Mouse (Mus musculus): ENCODE results near the gene Pgap2.

Gene Pgap2

DNA sequence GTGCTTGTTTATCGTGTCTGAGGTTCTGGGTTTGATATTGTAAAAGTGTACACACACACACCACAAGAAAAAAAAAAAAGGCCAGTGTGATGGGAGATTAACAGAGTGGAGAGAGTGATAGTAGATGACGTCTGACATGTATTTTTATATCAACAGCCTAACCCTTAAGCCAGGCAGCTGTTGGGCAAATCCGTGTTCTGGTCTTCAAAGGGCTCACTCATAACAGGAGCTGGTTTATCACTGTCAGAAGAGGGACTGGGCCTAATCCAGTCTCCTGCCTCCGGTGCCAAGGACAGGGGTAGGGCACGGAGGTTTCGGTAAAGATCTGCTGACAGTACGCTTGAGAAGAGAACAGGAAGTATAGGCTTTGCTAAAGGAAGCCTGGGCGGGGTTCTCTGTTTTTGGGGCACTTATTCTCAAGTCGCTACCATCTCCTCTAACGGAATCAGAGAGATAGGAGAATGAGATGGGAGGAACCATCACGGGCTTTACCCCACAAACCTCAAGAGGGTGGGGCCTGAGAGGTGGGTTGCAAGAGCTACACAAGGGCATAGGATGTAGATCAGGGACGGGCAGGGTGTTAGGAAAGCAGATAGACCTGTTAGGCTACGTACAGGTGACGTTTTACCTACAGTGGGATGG, 56.5 kb downstream of the Pgap2 start:
- peak; percentile 95 for DNase-seq (ENCODE audit: low read depth)

DNA sequence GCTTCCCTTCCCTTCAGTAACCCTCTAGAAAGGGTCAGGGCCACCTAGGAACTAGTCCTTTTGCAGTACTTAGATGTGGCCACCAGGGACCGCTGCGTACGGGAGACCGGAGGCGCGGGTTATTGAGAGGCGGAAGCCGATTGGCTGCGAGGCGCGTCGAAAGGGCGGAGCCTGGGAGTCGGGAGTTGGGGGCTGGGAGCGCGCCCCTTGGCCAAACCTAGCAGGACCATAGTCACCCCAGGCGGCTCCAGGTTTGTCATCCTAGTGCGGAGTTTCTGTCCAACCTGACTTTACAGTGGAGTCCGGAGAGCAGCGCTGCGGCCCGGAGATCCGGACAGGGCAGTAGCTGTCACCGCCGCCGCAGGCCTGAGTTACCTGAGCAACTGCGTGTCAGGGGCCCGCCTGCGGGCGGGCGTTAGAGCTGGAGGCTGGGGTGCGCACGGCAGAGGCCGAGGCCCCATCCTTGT, 57.1 kb downstream of the Pgap2 start:
- DNase-seq (ENCODE audit: low read depth) = peak; percentile 98

DNA sequence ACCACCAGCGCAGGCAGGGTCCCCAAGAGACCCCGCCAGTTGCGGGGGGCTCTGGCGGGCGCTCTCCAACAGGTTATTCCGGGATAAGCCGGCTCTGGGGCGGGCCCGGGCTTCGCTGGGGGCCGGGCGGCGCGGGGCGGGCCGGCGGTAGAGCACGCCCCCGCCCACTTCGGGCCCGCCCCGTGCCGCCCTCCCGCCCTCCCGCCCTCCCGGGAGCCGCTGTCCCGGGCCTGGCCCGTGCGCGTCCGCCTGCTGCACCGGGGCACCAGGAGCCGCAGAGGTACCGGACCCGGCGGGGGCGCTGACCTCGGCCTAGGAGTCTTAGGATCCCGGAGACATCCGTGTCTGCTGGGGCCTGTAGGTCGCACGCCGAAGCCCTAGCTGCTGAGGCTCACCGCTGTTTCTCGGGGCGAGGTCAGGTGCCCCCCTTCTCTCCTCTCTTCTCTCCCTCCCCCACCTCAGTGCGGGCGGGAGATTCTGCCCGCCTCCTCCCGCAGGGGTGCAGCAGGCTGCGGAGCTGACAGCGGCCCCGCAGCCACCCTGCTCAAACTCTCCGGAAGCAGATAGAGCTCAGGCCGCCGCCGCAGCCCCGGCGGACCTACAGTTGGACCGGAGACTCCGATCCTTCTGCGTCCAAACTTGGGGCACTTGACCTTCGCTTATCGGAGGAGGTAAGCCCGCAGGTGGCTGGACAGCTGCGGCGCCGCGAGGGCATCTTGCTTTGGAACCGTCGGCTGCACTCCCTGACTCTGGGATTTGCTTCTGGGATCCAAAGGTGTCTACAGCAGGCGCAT, 57.8 kb downstream of the Pgap2 start, which contains the start of gene Stim1:
Gene Stim1, plus strand, starts transcription at position 206 of the 794 bp plus-strand sequence.
- DNase-seq (ENCODE audit: low read depth) = peak; percentile 88

DNA sequence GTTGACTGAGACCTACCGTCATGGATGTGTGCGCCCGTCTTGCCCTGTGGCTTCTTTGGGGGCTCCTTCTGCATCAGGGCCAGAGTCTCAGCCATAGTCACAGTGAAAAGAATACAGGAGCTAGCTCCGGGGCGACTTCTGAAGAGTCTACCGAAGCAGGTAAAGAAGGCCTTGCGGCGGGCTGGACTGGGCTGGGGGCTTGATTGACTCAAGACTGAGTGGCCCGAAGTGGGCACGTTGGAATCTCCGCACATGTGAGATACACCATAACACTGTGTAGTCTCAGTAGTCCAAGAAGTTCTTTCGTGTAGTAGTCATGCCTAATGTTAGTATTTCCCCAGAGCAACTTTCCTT, 58.4 kb downstream of the Pgap2 start:
- peak; percentile 46 for DNase-seq (ENCODE audit: low read depth)

DNA sequence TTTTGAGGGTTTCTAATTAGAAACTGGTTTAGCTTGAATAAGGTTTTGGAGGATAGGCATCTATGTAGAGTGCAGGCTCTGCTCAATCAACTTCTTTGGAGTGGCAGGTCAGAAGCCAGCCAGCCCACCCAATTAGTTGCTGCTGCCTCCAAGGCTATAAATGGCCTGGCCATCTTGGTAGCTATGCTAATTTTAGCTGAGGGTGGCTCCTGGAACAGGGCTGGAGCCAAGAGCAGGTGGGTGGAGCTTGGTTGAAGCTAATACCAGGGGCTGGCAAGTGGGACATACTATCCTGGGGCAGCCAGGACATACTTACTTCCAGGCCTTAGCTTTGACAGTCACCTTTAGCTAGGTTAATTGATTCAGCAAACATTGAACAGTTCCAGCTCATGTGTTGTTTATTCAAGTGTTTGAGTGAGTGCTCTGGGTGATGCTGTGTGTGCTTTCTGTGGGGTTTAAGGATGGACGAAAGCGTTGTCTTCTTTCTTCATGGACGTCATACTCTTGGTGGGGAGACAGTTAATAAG, 62.5 kb downstream of the Pgap2 start:
- no peak for DNase-seq (ENCODE audit: low read depth)

DNA sequence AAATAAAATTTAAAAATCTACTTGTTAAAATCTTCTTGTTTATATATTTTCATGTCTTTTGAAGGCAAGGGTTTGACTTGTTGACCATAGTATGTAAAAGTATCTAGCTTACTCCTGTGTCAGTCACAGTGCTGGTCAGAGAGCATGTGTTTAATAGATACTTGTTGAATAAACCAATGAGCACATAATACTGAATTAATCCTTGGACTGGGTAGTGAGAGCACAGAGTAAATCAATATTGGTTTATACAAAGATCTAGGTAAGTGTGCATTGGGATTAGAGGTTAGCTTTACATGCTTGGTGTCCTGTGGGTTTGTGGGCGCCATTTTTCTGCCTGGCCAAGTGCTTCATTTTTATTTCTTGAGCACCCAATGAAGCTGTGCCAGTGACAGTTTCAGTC, 71.4 kb downstream of the Pgap2 start:
- no peak for DNase-seq (ENCODE audit: low read depth)

DNA sequence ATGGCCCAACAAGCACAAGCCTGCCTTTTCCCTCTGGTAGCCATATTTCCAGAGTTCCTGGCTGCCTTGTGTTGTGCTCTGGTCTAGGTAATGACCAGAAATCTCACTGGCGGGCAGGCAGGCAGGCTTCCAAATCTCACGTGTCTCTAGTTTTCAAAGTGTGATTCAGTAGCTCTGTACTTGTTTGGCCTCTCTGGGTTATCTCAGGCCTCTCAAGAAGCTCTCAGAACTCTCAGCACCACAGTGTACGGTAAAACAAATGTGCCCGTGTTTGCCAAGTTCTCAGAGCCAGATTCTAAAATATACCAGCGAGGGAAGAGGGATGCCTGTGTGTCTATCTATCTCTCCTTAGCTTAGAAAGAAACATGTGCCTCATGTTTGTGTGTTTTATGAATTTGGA, 72.3 kb downstream of the Pgap2 start:
- no peak for DNase-seq (ENCODE audit: low read depth)
